Mouse (Mus musculus) heart, postnatal 0 days (tissue): Measurements from ENCODE around the gene Sertad3.

Experiments used
- CTCF ChIP-seq: IDR thresholded peaks from 2 replicates; pipeline ENCODE4 v1.5.1; 2016; ENCODE audit warnings: antibody characterized with exemption, control low read depth, low read depth
- EP300 ChIP-seq: IDR thresholded peaks from 2 replicates; pipeline ENCODE4 v1.6.1; 2016; ENCODE audit warnings: antibody characterized with exemption, low read depth

GRCm38 (mm10) chr7:27507711-27508647, 34.4 kb downstream of the Sertad3 start:
- TF ChIP-seq EP300 (no peak), CTCF (peak; percentile 26; the same call in 1 of the 2 replicates)
